Mouse (Mus musculus): ENCODE measurements around the gene Olfr830. TPM values are rescaled to one million over a fixed set of nuclear protein-coding genes. Genes with fewer than 3 reads are reported as not detected.
"Not testable (repeated sequence)": the region's sequence is repeated elsewhere in the genome, so short reads cannot be mapped to it uniquely, and the experiment has no call there.

Gene Olfr830
- not detected for total RNA-seq (2021)
- long read RNA-seq, experiment 1, result 0 reads
- long read RNA-seq, experiment 2, result 0 reads

DNA sequence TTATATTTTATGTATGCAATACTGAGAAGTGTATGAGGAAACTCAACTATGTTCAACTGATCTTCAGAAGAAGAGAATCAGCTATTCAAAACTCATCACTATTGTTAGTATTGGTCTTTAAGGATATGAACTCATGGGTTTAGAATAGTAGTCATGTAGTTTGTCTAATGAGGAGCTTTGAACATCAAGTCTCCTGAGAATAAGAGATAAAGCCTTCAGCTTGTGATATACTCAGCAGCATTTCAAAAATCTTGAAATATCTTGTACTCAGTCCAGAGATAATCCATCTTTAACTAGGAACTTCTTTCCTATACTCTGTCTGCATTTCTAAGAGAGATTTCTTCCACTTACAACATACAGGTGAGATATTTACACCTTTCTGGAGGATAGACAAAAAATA, at the start of gene Olfr830:
Gene Olfr830 (plus strand): TSS at position 301 of the 400 bp plus-strand sequence.
- DNase-seq (ENCODE audit: low spot score in 2 of 2), result no peak

DNA sequence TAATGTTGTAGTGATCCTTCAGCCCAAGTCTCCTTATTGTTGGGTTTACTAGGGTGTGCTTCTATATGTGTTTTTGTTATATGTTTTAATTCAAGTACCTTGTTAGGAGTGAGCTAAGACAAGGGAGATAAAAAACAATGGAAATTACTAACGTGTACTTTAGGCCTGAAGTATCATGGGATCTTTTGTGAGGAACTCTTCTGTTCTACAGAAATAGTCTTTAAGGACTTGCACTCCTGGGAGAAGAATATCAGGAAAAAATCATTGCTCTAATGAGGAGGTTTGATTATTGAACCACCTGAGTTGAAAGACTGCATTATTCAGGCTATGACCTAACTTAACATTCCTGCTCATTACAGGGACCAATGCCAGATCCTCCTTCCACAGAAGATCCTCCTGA, 19.9 kb upstream of the Olfr830 start, which contains the start of gene Olfr829:
Gene Olfr829 (plus strand): TSS at position 301 of the 400 bp plus-strand sequence.
- no peak for DNase-seq (ENCODE audit: low spot score in 2 of 2)

DNA sequence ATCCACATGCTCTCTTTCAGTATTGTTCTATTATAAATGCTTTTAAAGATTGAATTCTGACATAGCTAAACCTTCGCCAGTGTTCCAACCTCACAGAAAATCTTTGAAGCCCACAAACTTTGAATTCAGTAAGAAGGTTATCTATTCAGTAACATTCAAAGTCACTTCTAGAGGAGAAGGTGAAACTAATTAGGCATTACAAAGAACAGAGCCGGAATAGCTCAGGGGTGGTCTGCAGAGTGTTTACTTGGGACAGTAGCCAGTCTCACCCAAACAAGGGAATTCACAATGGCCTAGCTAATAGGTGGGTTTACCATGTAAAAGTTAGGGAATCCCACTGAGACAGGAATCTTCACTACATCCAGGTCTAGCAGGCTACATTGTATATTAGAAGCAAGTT, 33.2 kb downstream of the Olfr830 start:
- not testable (repeated sequence) for DNase-seq (ENCODE audit: low spot score in 2 of 2)

DNA sequence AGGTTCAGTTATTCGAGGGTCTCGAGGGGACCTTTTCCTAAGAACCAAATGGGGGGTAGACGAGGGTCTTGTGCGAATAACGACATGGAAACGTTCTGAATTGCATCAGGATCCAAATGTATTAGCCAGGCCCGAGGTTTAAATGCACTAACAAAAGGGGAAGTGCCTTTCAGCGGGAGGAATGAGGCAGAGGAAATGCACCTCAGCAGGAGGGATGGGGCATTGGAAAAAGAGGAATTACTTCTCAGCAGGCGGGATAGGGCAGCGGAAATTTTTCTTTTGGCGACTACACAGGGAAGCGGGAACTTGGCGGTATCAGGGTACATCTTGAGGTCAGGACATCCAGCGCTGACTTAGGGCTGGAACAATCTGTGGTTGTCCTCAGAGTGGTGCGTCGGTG, 53.4 kb downstream of the Olfr830 start:
- DNase-seq (ENCODE audit: low spot score in 2 of 2), result not testable (repeated sequence)

Other genes with a start within 250 kb of the Olfr830 start
- gene Muc16, start 200.2 kb upstream of the Olfr830 start, total RNA-seq (2021), result 1 to 10 TPM; 5.4 TPM
- not detected for gene Olfr24, start 110.7 kb upstream of the Olfr830 start, total RNA-seq (2021)
- not detected for gene Olfr828, start 55.2 kb upstream of the Olfr830 start, total RNA-seq (2021)
- gene Olfr829, start 19.8 kb upstream of the Olfr830 start, total RNA-seq (2021), result not detected
- gene Olfr832, start 62.4 kb downstream of the Olfr830 start, total RNA-seq (2021), result not detected
- gene Olfr834, start 113.3 kb downstream of the Olfr830 start, total RNA-seq (2021), result not detected
- gene Olfr835, start 158.0 kb downstream of the Olfr830 start, total RNA-seq (2021), result not detected
- gene Olfr836, start 245.7 kb downstream of the Olfr830 start, total RNA-seq (2021), result not detected

Data from adrenal gland, postnatal 4 days (tissue).